Mouse (Mus musculus): ENCODE measurements around the gene Gm26920. TPM values are rescaled to one million over a fixed set of nuclear protein-coding genes. Genes with fewer than 3 reads are reported as not detected.

Gm26920 gene
- polyA plus RNA-seq, 1 experiment from 2014 or later = 0.81 TPM

DNA sequence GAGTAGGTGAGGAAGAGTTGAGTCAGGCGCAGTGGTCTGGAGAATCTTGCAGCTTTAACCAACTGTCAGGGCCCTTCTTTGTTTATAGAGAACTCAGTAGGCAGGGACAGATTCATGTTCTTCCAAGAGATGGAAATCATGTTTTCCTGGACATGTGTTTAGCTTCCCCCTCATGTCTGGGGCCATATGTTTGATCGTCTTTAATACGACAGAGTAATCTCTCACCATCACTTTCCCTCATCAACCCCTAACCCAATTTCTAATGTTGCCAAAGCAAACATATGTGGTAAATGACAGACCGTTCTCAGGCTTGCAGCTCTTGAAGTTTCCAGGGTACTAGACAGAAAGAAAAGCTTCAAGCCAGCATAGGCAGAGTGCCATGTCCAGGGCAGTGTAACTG is 42.1 kb downstream of the Gm26920 start:
- H3K27ac ChIP-seq = no peak overlapping the region
- no peak overlapping the region for H3K4me3 ChIP-seq
- no peaks in the 10 kb centered on the region for H3K27me3 ChIP-seq
- no peak for ATAC-seq (ENCODE audit: borderline replicate concordance, extremely low read depth, low FRiP score, low TSS enrichment)
- 62% methylated on average over 4 of the region's 4 CpGs for WGBS
- H3K4me2 ChIP-seq = no peak overlapping the region
- H3K4me1 ChIP-seq = peaks cover 11% of the 10 kb centered on the region
- H3K36me3 ChIP-seq = no peaks in the 10 kb centered on the region
- H3K9me3 ChIP-seq = no peaks in the 10 kb centered on the region
- H3K9ac ChIP-seq = no peak overlapping the region

DNA sequence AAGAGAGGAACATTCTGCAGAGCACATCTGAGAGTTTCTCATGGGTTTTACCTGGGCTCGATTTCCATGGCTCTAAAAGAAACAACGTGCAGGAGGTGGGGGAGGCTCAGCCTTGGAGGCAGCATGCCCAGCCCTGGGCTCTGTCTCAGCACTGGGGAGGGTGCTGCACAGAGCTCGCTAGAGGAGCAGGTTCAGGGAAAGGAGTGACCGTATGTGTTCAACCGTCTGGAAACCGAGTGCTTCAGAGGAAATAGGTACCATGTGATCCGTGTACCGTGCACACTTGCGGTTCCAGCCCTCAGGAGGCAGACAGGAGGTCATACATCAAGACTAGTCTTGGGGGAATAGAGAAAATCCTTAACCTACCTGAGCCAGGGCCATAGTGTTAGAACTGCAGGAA is 45.9 kb downstream of the Gm26920 start:
- no peaks in the 10 kb centered on the region for H3K27me3 ChIP-seq
- H3K9me3 ChIP-seq = no peaks in the 10 kb centered on the region
- no peak overlapping the region for H3K4me2 ChIP-seq
- 53% methylated on average over 9 of the region's 9 CpGs for WGBS
- no peaks in the 10 kb centered on the region for H3K4me1 ChIP-seq
- H3K36me3 ChIP-seq = no peaks in the 10 kb centered on the region
- no peak for ATAC-seq (ENCODE audit: borderline replicate concordance, extremely low read depth, low FRiP score, low TSS enrichment)
- H3K9ac ChIP-seq = no peak overlapping the region
- no peak overlapping the region for H3K27ac ChIP-seq
- no peak overlapping the region for H3K4me3 ChIP-seq

GRCm38 (mm10) chr7:30034331-30034730 is 55.9 kb downstream of the Gm26920 start:
- ATAC-seq (ENCODE audit: borderline replicate concordance, extremely low read depth, low FRiP score, low TSS enrichment) = no peak
- WGBS = 90% methylated on average over 12 of the region's 12 CpGs

DNA sequence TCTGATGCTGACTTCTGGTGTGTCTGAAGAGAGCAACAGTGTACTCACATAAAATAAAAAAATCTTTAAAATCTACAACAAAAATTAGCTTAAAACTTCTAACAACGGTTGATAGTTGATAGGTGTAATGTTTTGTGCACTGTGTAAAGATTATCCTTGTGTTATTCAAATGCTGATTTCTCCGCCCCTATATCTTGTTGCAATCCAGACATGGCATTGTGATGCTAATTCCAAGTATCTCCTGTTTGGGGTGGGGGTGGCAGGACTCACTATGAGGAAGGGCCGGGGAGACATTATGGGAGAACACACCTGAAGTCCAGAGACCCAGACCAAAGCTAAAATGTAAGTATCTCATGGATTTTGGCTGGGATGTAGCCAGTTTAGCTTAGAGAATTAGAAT is 58.8 kb downstream of the Gm26920 start:
- no peak overlapping the region for H3K4me3 ChIP-seq
- no peak for ATAC-seq (ENCODE audit: borderline replicate concordance, extremely low read depth, low FRiP score, low TSS enrichment)
- H3K27me3 ChIP-seq = no peaks in the 10 kb centered on the region
- no peaks in the 10 kb centered on the region for H3K4me1 ChIP-seq
- H3K9me3 ChIP-seq = no peaks in the 10 kb centered on the region
- WGBS = 90% methylated on average over 3 of the region's 3 CpGs
- no peak overlapping the region for H3K27ac ChIP-seq
- no peak overlapping the region for H3K4me2 ChIP-seq
- no peak overlapping the region for H3K9ac ChIP-seq
- peaks cover 9% of the 10 kb centered on the region for H3K36me3 ChIP-seq

More at GRCm38 (mm10) chr7:30034331-30034730, 55.9 kb downstream of the Gm26920 start:
- H3K9ac ChIP-seq = no peak overlapping the region
- H3K9me3 ChIP-seq = no peaks in the 10 kb centered on the region
- peaks cover 7% of the 10 kb centered on the region; the same call in 1 of the 2 replicates for H3K36me3 ChIP-seq
- H3K4me3 ChIP-seq = no peak overlapping the region
- no peaks in the 10 kb centered on the region for H3K4me1 ChIP-seq
- no peaks in the 10 kb centered on the region for H3K27me3 ChIP-seq
- H3K4me2 ChIP-seq = no peak overlapping the region
- H3K27ac ChIP-seq = no peak overlapping the region

- H3K4me1 ChIP-seq = no peaks in the 10 kb centered on the region
- no peaks in the 10 kb centered on the region for H3K27me3 ChIP-seq
- no peak for ATAC-seq (ENCODE audit: borderline replicate concordance, extremely low read depth, low FRiP score, low TSS enrichment)
- no peak overlapping the region for H3K4me3 ChIP-seq
- H3K9ac ChIP-seq = no peak overlapping the region
- H3K9me3 ChIP-seq = no peaks in the 10 kb centered on the region
- no peak overlapping the region for H3K4me2 ChIP-seq
- no peak overlapping the region for H3K27ac ChIP-seq
- peaks cover 14% of the 10 kb centered on the region for H3K36me3 ChIP-seq
- 28% methylated on average over 6 of the region's 6 CpGs for WGBS
Measured at GRCm38 (mm10) chr7:30030677-30031076, 59.5 kb downstream of the Gm26920 start.

GRCm38 (mm10) chr7:30028572-30028971 is 61.6 kb downstream of the Gm26920 start:
- Histone ChIP-seq H3K4me1 (no peaks in the 10 kb centered on the region), H3K27me3 (no peaks in the 10 kb centered on the region), H3K36me3 (peaks cover 25% of the 10 kb centered on the region), H3K9me3 (no peaks in the 10 kb centered on the region), H3K9ac (no peak overlapping the region), H3K4me3 (no peak overlapping the region), H3K27ac (no peak overlapping the region), H3K4me2 (no peak overlapping the region)
- WGBS = 81% methylated on average over 3 of the region's 3 CpGs
- ATAC-seq (ENCODE audit: borderline replicate concordance, extremely low read depth, low FRiP score, low TSS enrichment) = no peak

- H3K27ac ChIP-seq = no peak overlapping the region
- no peaks in the 10 kb centered on the region for H3K27me3 ChIP-seq
- no peak overlapping the region for H3K9ac ChIP-seq
- H3K36me3 ChIP-seq = peaks cover 36% of the 10 kb centered on the region
- WGBS = 74% methylated on average over 4 of the region's 4 CpGs
- H3K9me3 ChIP-seq = no peaks in the 10 kb centered on the region
- no peak for ATAC-seq (ENCODE audit: borderline replicate concordance, extremely low read depth, low FRiP score, low TSS enrichment)
- no peak overlapping the region for H3K4me2 ChIP-seq
- no peak overlapping the region for H3K4me3 ChIP-seq
- no peaks in the 10 kb centered on the region for H3K4me1 ChIP-seq
Measured at GRCm38 (mm10) chr7:30027331-30027730, 62.9 kb downstream of the Gm26920 start.

DNA sequence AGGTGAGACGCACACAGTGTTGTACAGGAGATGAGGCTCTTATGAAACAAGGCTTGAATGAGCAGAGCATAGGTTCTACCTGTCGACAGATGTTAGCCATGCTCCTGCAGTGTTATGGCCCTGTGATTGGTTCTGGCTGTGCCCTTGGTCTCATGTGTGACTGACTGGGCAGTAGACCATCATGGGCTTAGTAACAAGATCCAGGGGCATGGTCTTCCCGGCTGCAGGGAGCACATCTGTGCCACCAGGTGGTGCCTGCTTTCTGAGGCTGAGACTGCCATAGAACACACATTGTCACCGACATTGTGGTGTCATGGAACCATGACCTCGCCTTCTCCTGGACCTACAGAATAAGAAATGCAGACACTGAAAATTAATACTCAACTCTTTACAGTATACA is 64.9 kb downstream of the Gm26920 start:
- no peak for ATAC-seq (ENCODE audit: borderline replicate concordance, extremely low read depth, low FRiP score, low TSS enrichment)
- H3K36me3 ChIP-seq = peaks cover 48% of the 10 kb centered on the region
- WGBS = 74% methylated on average over 5 of the region's 5 CpGs

GRCm38 (mm10) chr7:30023800-30024199 is 66.4 kb downstream of the Gm26920 start:
- no peak overlapping the region for H3K27ac ChIP-seq
- WGBS = 82% methylated on average over 8 of the region's 8 CpGs
- H3K9me3 ChIP-seq = no peaks in the 10 kb centered on the region
- H3K4me2 ChIP-seq = no peak overlapping the region
- H3K27me3 ChIP-seq = no peaks in the 10 kb centered on the region
- ATAC-seq (ENCODE audit: borderline replicate concordance, extremely low read depth, low FRiP score, low TSS enrichment) = no peak
- no peaks in the 10 kb centered on the region for H3K4me1 ChIP-seq
- no peak overlapping the region for H3K9ac ChIP-seq
- peaks cover 59% of the 10 kb centered on the region for H3K36me3 ChIP-seq
- H3K4me3 ChIP-seq = no peak overlapping the region

More for the DNA sequence above, 64.9 kb downstream of the Gm26920 start:
- Histone ChIP-seq H3K4me2 (no peak overlapping the region), H3K4me3 (no peak overlapping the region), H3K4me1 (no peaks in the 10 kb centered on the region), H3K27me3 (no peaks in the 10 kb centered on the region), H3K9me3 (no peaks in the 10 kb centered on the region), H3K9ac (no peak overlapping the region), H3K27ac (no peak overlapping the region)

DNA sequence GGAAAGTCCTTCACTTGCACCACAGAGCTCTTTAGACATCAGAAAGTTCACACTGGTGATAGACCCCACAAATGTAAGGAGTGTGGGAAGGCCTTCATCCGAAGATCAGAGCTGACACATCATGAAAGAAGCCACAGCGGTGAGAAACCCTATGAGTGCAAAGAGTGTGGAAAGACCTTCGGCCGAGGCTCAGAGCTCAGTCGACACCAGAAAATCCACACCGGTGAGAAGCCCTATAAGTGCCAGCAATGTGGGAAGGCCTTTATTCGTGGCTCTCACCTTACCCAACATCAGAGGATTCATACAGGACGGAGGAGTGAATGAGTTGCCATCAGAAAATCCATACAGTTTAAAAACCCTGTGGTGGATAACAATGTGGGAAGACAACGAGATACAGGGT is 66.9 kb downstream of the Gm26920 start:
- H3K27ac ChIP-seq = no peak overlapping the region
- no peak for ATAC-seq (ENCODE audit: borderline replicate concordance, extremely low read depth, low FRiP score, low TSS enrichment)
- no peaks in the 10 kb centered on the region for H3K4me1 ChIP-seq
- H3K9ac ChIP-seq = no peak overlapping the region
- 96% methylated on average over 9 of the region's 9 CpGs for WGBS
- no peak overlapping the region for H3K4me3 ChIP-seq
- H3K9me3 ChIP-seq = no peaks in the 10 kb centered on the region
- H3K27me3 ChIP-seq = no peaks in the 10 kb centered on the region
- H3K36me3 ChIP-seq = peaks cover 64% of the 10 kb centered on the region
- no peak overlapping the region for H3K4me2 ChIP-seq

GRCm38 (mm10) chr7:30019543-30019942 is 70.7 kb downstream of the Gm26920 start:
- 87% methylated on average over 2 of the region's 2 CpGs for WGBS
- H3K4me2 ChIP-seq = no peak overlapping the region

DNA sequence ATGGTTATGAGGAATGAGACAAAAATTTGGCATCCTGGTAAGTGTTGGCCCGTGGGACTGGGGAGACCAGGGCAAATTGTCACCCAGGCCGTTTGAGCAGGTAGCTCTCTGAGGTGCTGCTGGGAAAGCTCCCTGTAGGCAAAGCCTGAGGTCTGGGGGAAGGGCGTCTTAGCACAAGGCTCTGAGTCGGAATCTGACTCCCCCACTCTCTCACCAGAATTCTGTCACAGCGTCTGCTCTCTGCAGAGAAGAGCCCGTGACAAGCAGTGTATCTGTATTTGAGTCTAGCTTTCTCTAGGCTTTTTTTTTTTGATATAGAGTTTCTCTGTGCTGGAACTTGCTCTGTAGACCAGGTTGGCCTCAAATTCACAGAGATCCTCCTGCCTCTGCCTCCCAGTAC is 73.0 kb downstream of the Gm26920 start:
- Histone ChIP-seq H3K4me3 (no peak overlapping the region), H3K27me3 (no peaks in the 10 kb centered on the region), H3K27ac (no peak overlapping the region), H3K9ac (no peak overlapping the region), H3K36me3 (peaks cover 75% of the 10 kb centered on the region), H3K4me2 (no peak overlapping the region), H3K4me1 (no peaks in the 10 kb centered on the region), H3K9me3 (no peaks in the 10 kb centered on the region)
- ATAC-seq (ENCODE audit: borderline replicate concordance, extremely low read depth, low FRiP score, low TSS enrichment) = no peak
- 96% methylated on average over 6 of the region's 6 CpGs for WGBS

More at GRCm38 (mm10) chr7:30019543-30019942, 70.7 kb downstream of the Gm26920 start:
- no peak for ATAC-seq (ENCODE audit: borderline replicate concordance, extremely low read depth, low FRiP score, low TSS enrichment)
- H3K36me3 ChIP-seq = peaks cover 80% of the 10 kb centered on the region
- H3K27me3 ChIP-seq = no peaks in the 10 kb centered on the region
- no peaks in the 10 kb centered on the region for H3K4me1 ChIP-seq
- no peak overlapping the region for H3K27ac ChIP-seq
- no peaks in the 10 kb centered on the region for H3K9me3 ChIP-seq
- no peak overlapping the region for H3K4me3 ChIP-seq
- H3K9ac ChIP-seq = no peak overlapping the region

- ATAC-seq (ENCODE audit: borderline replicate concordance, extremely low read depth, low FRiP score, low TSS enrichment) = no peak
- Histone ChIP-seq H3K4me3 (no peak overlapping the region), H3K36me3 (peaks cover 58% of the 10 kb centered on the region), H3K9ac (no peak overlapping the region), H3K9me3 (no peaks in the 10 kb centered on the region), H3K27ac (no peak overlapping the region), H3K4me2 (no peak overlapping the region), H3K4me1 (no peaks in the 10 kb centered on the region), H3K27me3 (no peaks in the 10 kb centered on the region)
- WGBS = 75% methylated on average over 4 of the region's 4 CpGs
Measured at GRCm38 (mm10) chr7:30012956-30013363, 77.2 kb downstream of the Gm26920 start.

Measured in lung, embryonic 15.5 days (tissue).